Mouse (Mus musculus) neural tube, embryonic 13.5 days (tissue): ENCODE data around the gene Iqsec1. TPM values are rescaled to one million over a fixed set of nuclear protein-coding genes. Genes with fewer than 3 reads are reported as not detected.

Source experiments
- ATAC-seq: fragments of 200-750 bp; cut with Nextera tagmentation; 2 replicates; pipeline ENCODE4 v1.8.0; 2017; ENCODE audit warnings: low read depth, mild to moderate bottlenecking, moderate TSS enrichment, moderate library complexity
- H3K27ac ChIP-seq: fragments of 300-500 bp; sonication (generic); replicated peaks from 2 replicates; pipeline ENCODE4 v1.5.1; 2015; ENCODE audit warnings: moderate library complexity, mild to moderate bottlenecking, inconsistent platforms
- H3K27me3 ChIP-seq: fragments of 300-500 bp; sonication (generic); 2 replicates; pipeline ENCODE4 v1.6.1; 2015; ENCODE audit warnings: mild to moderate bottlenecking, inconsistent platforms
- H3K36me3 ChIP-seq: fragments of 300-500 bp; sonication (generic); 2 replicates; pipeline ENCODE4 v1.6.1; 2015; ENCODE audit warnings: mild to moderate bottlenecking, inconsistent platforms
- H3K4me1 ChIP-seq: fragments of 300-500 bp; sonication (generic); replicated peaks from 2 replicates; pipeline ENCODE4 v1.6.1; 2015; ENCODE audit warnings: inconsistent platforms
- H3K4me2 ChIP-seq: fragments of 300-500 bp; sonication (generic); 2 replicates; pipeline ENCODE4 v1.6.1; 2015; ENCODE audit warnings: inconsistent platforms, mild to moderate bottlenecking, moderate library complexity
- H3K4me3 ChIP-seq: fragments of 300-500 bp; sonication (generic); 2 replicates; pipeline ENCODE4 v1.5.1; 2015; ENCODE audit warnings: mild to moderate bottlenecking, inconsistent platforms
- H3K9ac ChIP-seq: fragments of 300-500 bp; sonication (generic); 2 replicates; pipeline ENCODE4 v1.6.1; 2015; ENCODE audit warnings: moderate library complexity, mild to moderate bottlenecking, inconsistent platforms
- H3K9me3 ChIP-seq: fragments of 300-500 bp; sonication (generic); 2 replicates; pipeline ENCODE4 v1.6.1; 2016; ENCODE audit warnings: inconsistent platforms
- WGBS: fragments of 180-500 bp; shearing (Covaris S2); methylation state at CpG from one replicate; pipeline ENCODE4 v1.1.7; 2015; 5-methylcytosine and 5-hydroxymethylcytosine counted together
- polyA plus RNA-seq: library from polyadenylated mRNA; unstranded; fragments of >200 nt; fragmentation: Nextera tagmentation; extraction: Ambion mirVana; gene quantifications from 2 replicates; pipeline ENCODE4 v1.2.1, GENCODE M21; 2015

Iqsec1 gene
- polyA plus RNA-seq, 1 experiment from 2014 or later = 15.0 TPM

DNA sequence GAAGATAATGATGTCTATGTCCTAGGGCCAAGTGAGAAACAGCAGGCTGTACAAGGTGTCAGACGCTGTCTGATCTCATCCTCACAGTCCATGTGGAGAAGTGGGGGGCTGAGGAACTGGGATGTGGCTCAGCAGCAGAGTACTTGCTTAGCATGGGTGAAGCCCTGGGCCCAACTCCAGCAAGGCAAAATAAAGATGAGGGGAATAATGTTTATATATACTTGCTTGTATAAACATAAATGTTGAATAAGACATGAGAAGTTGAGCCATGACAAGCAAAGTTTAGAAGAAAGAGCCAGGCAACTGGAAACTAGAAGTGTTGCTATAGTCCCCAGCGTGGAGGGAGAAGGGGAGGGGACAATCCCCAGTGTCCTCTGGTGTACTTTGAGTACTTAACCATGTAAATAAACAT is 261.8 kb downstream of the Iqsec1 start:
- Histone ChIP-seq H3K4me1 (peaks cover 94% of the 10 kb centered on the region), H3K9ac (no peak overlapping the region), H3K27ac (no peak overlapping the region), H3K9me3 (no peaks in the 10 kb centered on the region), H3K27me3 (no peaks in the 10 kb centered on the region), H3K4me2 (no peak overlapping the region), H3K4me3 (no peak overlapping the region), H3K36me3 (no peaks in the 10 kb centered on the region)
- no peak for ATAC-seq
- 75% methylated on average over 2 of the region's 2 CpGs for WGBS

DNA sequence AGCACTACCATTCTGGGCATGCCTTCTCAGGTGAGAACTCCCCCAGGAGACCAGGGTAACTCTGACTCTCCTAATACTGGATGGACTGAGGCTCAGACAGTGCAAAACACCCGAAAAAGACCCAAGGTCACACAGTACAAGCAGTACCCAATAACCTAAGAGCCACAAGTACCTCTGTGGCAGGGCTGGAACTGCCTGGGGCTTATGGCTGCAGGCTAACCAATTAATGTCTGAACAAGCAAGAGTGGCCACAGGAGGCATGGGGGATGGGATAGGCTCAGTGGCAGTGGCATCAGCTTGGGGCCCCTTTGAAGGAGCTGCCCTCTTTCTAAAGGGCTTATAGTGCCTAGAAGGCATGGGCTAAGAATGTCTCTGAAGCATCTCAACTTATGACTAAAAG is 263.0 kb downstream of the Iqsec1 start:
- H3K9ac ChIP-seq = no peak overlapping the region
- no peaks in the 10 kb centered on the region for H3K27me3 ChIP-seq
- 63% methylated on average over 1 of the region's 1 CpGs for WGBS
- no peaks in the 10 kb centered on the region for H3K9me3 ChIP-seq
- H3K4me2 ChIP-seq = no peak overlapping the region
- H3K36me3 ChIP-seq = no peaks in the 10 kb centered on the region
- peaks cover 84% of the 10 kb centered on the region for H3K4me1 ChIP-seq
- no peak overlapping the region for H3K4me3 ChIP-seq
- ATAC-seq = no peak
- peak overlapping the region; percentile 55; the same call in 1 of the 2 replicates for H3K27ac ChIP-seq

- H3K4me3 ChIP-seq = no peak overlapping the region
- no peak for ATAC-seq
- no peaks in the 10 kb centered on the region for H3K27me3 ChIP-seq
- no peaks in the 10 kb centered on the region for H3K9me3 ChIP-seq
- H3K9ac ChIP-seq = 0 out of 2 replicates have a peak overlapping the region, but pooled peaks have one; percentile 31
- H3K4me1 ChIP-seq = peaks cover 72% of the 10 kb centered on the region
- no peaks in the 10 kb centered on the region for H3K36me3 ChIP-seq
- H3K4me2 ChIP-seq = no peak overlapping the region
- 23% methylated on average over 3 of the region's 3 CpGs for WGBS
- peak overlapping the region; percentile 68 for H3K27ac ChIP-seq
Observed at GRCm38 (mm10) chr6:90722993-90723392, 265.5 kb downstream of the Iqsec1 start.

DNA sequence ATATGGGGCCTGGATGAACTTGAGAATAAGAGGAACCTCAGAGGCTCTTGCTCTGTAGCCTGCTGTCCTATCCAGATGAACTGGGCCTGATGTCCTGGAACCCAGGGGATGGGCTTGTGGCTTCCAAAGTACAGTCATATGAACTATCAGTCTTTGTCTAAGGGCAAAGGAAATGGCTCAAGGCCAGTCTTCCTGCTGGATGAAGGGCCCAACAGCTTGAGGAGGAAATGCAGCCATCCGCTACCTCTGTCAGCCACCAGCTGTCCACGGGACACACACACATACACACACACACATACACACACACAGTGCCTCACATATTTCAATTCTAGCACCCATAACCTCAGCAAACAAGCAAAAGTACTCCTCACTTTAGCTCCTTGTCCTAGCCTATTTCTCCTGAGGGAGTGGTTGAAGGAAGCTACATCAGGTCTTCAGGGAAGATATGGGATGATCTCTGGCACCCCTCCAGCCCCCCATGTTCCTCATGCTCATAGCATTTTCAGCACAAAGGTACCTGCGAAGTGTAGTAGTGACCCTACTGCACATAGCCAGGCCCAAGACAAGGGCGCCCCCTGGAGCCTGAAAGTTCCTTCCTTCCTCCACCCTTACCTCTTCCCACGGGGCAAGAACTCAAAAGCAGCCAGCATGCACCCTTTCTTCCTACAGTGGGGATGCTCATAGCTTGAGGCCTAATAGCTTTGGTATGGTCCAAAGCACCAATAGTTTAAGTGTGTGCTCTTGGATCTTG is 267.3 kb downstream of the Iqsec1 start:
- H3K9ac ChIP-seq = no peak overlapping the region
- WGBS = 62% methylated on average over 5 of the region's 5 CpGs
- peaks cover 74% of the 10 kb centered on the region for H3K4me1 ChIP-seq
- H3K9me3 ChIP-seq = no peaks in the 10 kb centered on the region
- no peak overlapping the region for H3K4me3 ChIP-seq
- H3K36me3 ChIP-seq = no peaks in the 10 kb centered on the region
- no peak overlapping the region for H3K27ac ChIP-seq
- H3K27me3 ChIP-seq = no peaks in the 10 kb centered on the region
- ATAC-seq = no peak
- H3K4me2 ChIP-seq = no peak overlapping the region

DNA sequence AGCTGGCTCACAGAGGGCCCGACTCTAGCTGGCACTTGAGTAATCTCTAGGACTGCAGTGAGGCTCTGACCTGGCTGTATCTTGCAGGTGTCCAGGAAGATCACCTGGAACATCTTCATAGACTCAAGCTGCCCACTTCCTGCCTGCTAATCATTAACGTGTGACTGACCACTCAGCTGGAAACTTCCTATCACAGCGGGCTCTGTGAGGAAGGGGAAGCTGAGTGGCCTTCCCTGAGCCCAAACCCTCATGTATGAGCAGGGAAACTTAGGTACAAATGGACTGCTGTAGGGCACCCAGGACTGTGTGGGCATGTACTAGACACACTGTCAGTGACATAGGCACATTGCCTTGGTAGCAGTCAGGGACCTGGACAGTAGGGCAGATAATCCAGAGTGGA is 268.3 kb downstream of the Iqsec1 start:
- peaks cover 75% of the 10 kb centered on the region for H3K4me1 ChIP-seq
- H3K27ac ChIP-seq = no peak overlapping the region
- no peak overlapping the region for H3K4me2 ChIP-seq
- H3K36me3 ChIP-seq = no peaks in the 10 kb centered on the region
- no peak overlapping the region for H3K4me3 ChIP-seq
- no peaks in the 10 kb centered on the region for H3K27me3 ChIP-seq
- no peak for ATAC-seq
- no peaks in the 10 kb centered on the region for H3K9me3 ChIP-seq
- H3K9ac ChIP-seq = no peak overlapping the region
- 61% methylated on average over 3 of the region's 3 CpGs for WGBS

- no peaks in the 10 kb centered on the region for H3K9me3 ChIP-seq
- no peak overlapping the region for H3K9ac ChIP-seq
- no peak for ATAC-seq
- no peak overlapping the region for H3K4me2 ChIP-seq
- peaks cover 75% of the 10 kb centered on the region for H3K4me1 ChIP-seq
- H3K36me3 ChIP-seq = no peaks in the 10 kb centered on the region
- H3K27me3 ChIP-seq = no peaks in the 10 kb centered on the region
- 78% methylated on average over 6 of the region's 6 CpGs for WGBS
- no peak overlapping the region for H3K27ac ChIP-seq
- no peak overlapping the region for H3K4me3 ChIP-seq
Observed at GRCm38 (mm10) chr6:90719402-90719801, 269.1 kb downstream of the Iqsec1 start.

GRCm38 (mm10) chr6:90718477-90718876 is 270.0 kb downstream of the Iqsec1 start:
- H3K9ac ChIP-seq = no peak overlapping the region
- 85% methylated on average over 3 of the region's 3 CpGs for WGBS
- no peak overlapping the region for H3K4me2 ChIP-seq
- peaks cover 74% of the 10 kb centered on the region for H3K4me1 ChIP-seq
- ATAC-seq = no peak
- 0 out of 2 replicates have a peak overlapping the region, but pooled peaks have one; percentile 9 for H3K27ac ChIP-seq
- H3K4me3 ChIP-seq = no peak overlapping the region
- no peaks in the 10 kb centered on the region for H3K27me3 ChIP-seq
- H3K9me3 ChIP-seq = no peaks in the 10 kb centered on the region
- no peaks in the 10 kb centered on the region for H3K36me3 ChIP-seq

DNA sequence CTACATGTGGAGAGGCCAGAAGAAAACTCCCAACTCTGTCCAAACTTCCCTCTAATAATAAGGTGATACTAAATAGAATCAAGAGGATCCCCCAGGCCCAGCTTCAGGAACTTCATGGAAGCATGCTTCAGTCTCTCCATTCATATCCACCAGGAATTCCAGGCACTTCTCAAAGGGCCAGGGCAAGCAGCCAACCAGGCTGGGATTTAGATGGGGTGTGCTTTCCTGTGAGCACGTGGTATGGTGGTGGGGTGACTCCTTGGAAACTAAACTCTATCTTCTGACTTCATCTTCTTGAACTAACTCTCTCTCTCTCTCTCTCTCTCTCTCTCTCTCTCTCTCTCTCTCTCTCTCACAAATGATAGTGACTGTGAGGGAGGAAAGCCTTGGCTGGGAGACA is 270.8 kb downstream of the Iqsec1 start:
- 33% methylated on average over 1 of the region's 1 CpGs for WGBS
- Histone ChIP-seq H3K36me3 (no peaks in the 10 kb centered on the region), H3K27me3 (no peaks in the 10 kb centered on the region), H3K27ac (0 out of 2 replicates have a peak overlapping the region, but pooled peaks have one; percentile 9), H3K4me2 (no peak overlapping the region), H3K4me3 (no peak overlapping the region), H3K4me1 (peaks cover 74% of the 10 kb centered on the region), H3K9ac (no peak overlapping the region), H3K9me3 (no peaks in the 10 kb centered on the region)
- no peak for ATAC-seq

GRCm38 (mm10) chr6:90716853-90717252 is 271.6 kb downstream of the Iqsec1 start:
- Histone ChIP-seq H3K9ac (peak overlapping the region; percentile 72; the same call in 1 of the 2 replicates), H3K4me2 (peak overlapping the region; percentile 70), H3K9me3 (no peaks in the 10 kb centered on the region), H3K27ac (no peak overlapping the region), H3K4me1 (peaks cover 76% of the 10 kb centered on the region), H3K36me3 (no peaks in the 10 kb centered on the region), H3K4me3 (peak overlapping the region; percentile 49; the same call in 1 of the 2 replicates), H3K27me3 (no peaks in the 10 kb centered on the region)
- WGBS = 32% methylated on average over 4 of the region's 4 CpGs
- ATAC-seq = no peak

DNA sequence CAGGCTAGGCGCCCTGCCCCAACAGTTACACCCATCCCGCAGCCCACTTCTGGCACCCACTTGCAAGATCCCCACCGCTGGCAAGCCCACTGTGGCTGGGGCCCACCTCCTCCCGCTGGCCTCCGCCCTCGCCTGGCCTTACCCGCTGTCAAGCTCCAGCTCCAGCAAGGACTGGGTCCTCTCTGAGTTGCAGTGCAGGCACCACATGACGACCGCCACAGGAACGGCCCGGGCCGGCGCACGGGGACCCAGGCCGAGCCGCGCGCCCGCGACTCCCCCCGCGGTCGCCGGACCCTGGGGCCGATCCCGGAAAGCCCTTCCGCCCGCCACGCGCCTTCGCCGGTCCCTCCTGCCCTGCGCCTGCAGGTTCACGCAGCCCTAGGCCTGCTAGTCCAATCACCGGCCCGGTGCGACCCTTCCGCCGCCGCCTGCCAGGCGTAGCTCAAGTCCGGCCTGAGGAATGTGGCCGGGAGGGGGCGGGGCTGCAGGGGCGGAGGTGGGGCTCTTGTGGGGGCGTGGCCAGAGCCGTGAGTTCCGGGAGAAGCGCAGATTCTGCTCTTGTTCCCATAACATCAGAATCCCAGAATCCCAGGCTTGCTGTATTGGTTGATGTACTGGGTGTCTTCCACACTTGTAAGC is 272.3 kb downstream of the Iqsec1 start:
- peak overlapping the region; percentile 72 for H3K27ac ChIP-seq
- peak; percentile 62 for ATAC-seq

GRCm38 (mm10) chr6:90715245-90715905 is 273.1 kb downstream of the Iqsec1 start:
- Histone ChIP-seq H3K9me3 (no peaks in the 10 kb centered on the region), H3K36me3 (no peaks in the 10 kb centered on the region), H3K27me3 (no peaks in the 10 kb centered on the region), H3K27ac (peak overlapping the region; percentile 72), H3K4me3 (peak overlapping the region; percentile 49), H3K9ac (peak overlapping the region; percentile 72), H3K4me1 (peaks cover 87% of the 10 kb centered on the region), H3K4me2 (peak overlapping the region; percentile 70)
- ATAC-seq = peak; percentile 34; the same call in 1 of the 2 replicates
- WGBS = 55% methylated on average over 4 of the region's 4 CpGs

More for the DNA sequence above, 272.3 kb downstream of the Iqsec1 start:
- H3K9me3 ChIP-seq = no peaks in the 10 kb centered on the region
- peak overlapping the region; percentile 70 for H3K4me2 ChIP-seq
- WGBS = 1% methylated on average over 49 of the region's 49 CpGs
- H3K36me3 ChIP-seq = no peaks in the 10 kb centered on the region
- H3K4me1 ChIP-seq = peaks cover 83% of the 10 kb centered on the region
- peak overlapping the region; percentile 72 for H3K9ac ChIP-seq
- H3K4me3 ChIP-seq = peak overlapping the region; percentile 49
- H3K27me3 ChIP-seq = no peaks in the 10 kb centered on the region

GRCm38 (mm10) chr6:90713650-90714049 is 274.8 kb downstream of the Iqsec1 start:
- H3K4me2 ChIP-seq = no peak overlapping the region
- no peaks in the 10 kb centered on the region for H3K27me3 ChIP-seq
- no peaks in the 10 kb centered on the region for H3K36me3 ChIP-seq
- peaks cover 90% of the 10 kb centered on the region for H3K4me1 ChIP-seq
- H3K4me3 ChIP-seq = no peak overlapping the region
- WGBS = 48% methylated on average over 3 of the region's 3 CpGs
- H3K9ac ChIP-seq = no peak overlapping the region
- no peaks in the 10 kb centered on the region for H3K9me3 ChIP-seq
- peak overlapping the region; percentile 83 for H3K27ac ChIP-seq
- ATAC-seq = no peak
